Mouse (Mus musculus) gonadal fat pad, adult 2 months (tissue): ENCODE measurements around the gene Mier3. TPM values are rescaled to one million over a fixed set of nuclear protein-coding genes. Genes with fewer than 3 reads are reported as not detected.
"Not testable (repeated sequence)": the region's sequence is repeated elsewhere in the genome, so short reads cannot be mapped to it uniquely, and the experiment has no call there.

Experiments
- DNase-seq: peaks from one replicate; pipeline ENCODE4 v3.0.0-alpha.2; 2012; ENCODE audit warnings: low read depth
- polyA plus RNA-seq: library from polyadenylated mRNA; depleted of rRNA; stranded (reverse); fragments of >200 nt; gene quantifications from 2 replicates; pipeline ENCODE4 v1.2.3, GENCODE M21; 2012

Mier3 gene
- polyA plus RNA-seq, 1 experiment, result 4.8 TPM

DNA sequence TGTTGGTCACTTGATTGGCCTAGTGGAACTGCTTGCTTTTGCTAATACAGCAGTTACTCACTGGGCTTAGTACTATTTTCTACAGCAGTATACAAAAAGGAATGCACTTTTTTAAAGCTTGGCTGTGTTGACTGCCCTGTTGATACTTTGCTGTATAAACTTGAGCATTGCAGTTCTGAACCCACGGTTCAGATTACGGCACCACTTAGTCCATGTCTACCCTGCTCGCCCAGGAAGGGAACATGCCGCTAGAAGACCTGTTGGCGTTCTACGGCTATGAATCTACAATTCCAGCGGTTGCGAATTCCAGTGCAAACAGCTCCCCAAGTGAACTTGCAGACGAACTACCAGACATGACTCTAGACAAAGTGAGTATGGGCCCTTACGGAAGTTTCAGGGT is 22.6 kb downstream of the Mier3 start:
- DNase-seq, result no peak

GRCm38 (mm10) chr13:111703952-111704351 is 23.2 kb downstream of the Mier3 start:
- DNase-seq, result not testable (repeated sequence)

GRCm38 (mm10) chr13:111710531-111710930 is 29.8 kb downstream of the Mier3 start:
- no peak for DNase-seq

- no peak for DNase-seq
Observed at GRCm38 (mm10) chr13:111719726-111720125, 38.9 kb downstream of the Mier3 start.

- DNase-seq, result no peak
Observed at GRCm38 (mm10) chr13:111724811-111725164, 44.0 kb downstream of the Mier3 start.

- peak; percentile 46 for DNase-seq
Observed at GRCm38 (mm10) chr13:111725165-111726077, 44.6 kb downstream of the Mier3 start.

DNA sequence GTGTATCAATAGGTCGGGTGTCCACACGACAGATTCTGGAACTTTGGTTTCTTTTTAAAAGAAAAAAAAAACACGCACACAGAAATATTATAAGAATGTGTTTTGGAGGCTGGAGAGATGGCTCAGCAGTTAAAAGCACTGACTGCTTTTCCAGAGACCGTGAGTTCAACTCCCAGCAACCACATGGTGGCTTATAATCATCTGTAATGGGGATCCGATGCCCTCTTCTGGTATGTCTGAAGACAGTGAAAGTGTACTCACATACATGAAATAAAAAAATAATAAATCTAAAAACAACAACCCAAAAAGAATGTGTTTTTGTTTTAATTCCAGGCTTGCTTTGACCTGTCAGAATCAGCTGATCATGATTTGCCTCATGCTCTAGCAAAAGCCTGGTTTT is 46.1 kb downstream of the Mier3 start:
- no peak for DNase-seq

DNA sequence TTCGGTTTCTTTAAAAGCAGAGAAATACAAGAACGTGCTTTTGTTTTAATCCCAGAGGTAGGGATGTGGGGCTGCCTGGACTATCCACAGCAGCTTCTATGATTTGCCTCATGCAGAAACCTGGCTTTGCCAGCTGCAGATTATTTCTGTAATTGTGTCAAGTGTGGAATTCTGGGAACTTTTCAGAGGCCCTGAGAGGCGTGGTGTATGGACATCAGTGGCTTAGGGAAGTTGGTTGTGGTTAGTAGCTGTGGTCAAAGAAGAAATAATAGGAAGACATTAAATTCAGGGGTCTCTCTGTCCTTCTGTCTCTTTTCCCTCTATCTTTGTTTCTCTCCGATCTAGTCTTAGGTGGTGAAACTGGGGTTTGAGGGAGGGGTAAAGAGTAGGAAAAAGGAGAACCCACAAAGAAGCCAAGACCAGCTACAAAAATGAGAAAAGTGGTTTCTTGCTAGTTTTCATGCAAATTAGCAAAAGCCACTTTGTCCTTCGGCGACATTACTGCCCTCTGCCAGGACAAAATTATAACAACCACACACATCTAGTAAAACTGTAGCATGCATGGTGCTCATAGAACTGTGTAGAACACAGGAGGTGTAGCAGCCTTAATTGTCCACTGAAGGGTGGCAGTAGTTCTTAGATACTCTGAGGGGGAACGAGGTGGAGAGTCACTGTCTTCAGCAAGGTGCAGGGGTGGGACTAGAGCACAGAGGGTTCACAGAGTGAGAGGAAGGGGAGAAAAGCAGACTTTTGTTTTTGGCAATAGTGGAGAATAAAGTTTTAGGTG is 60.6 kb downstream of the Mier3 start:
- no peak for DNase-seq

- DNase-seq, result no peak
Observed at GRCm38 (mm10) chr13:111741991-111742615, 61.3 kb downstream of the Mier3 start.

DNA sequence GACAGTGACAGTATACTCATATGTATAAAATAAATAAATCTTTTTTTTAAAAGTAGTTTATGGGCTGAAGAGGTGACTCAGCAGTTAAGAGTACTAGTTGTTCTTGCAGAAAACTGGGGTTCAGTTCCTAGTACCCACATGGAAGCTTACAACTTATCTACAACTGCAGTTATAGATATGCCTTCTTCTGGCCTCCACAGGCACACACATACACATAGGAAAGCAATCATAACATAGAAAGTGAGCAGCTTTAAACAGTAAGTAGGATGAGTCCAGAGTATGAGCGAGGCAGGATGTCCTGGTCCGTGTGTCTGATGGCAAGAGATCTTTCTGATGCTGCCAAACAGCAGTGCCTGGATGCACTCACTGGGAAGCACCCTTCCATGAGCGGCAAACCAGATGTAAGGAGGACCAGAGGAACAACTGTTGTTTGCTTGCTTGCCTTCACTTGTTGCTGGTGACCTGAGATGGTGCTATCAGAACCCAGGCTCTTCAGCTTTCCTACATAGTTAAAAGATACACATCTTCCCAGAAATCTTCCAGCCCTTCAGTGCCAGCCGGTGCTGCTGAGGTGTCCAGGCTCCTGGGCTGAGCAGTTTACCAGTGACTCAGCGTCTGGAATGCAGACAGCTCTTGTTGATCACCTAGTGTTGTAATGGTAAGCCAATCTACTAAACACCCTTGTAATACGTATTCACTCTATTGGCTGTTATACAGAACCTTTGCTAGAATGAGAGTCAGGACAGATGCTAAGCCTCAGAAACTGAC is 63.6 kb downstream of the Mier3 start:
- DNase-seq, result no peak

DNA sequence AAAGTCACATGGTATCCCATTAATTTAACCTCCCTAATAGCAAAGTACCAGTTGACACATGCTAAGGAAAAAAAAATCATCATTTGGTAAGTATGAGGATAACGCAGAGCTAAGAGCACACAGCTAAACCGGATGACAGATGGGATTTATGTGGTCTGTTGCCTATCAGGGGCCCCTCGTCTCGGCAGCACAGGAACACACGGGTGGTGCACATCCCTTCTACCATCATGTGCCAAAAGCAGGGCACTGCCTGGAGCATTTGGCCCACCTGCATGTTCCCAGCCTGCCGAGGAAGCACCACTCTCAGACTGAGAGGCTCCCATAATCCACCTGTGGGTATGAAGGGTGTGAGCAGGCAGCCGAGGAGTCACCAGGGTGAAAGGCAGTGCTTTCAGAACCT is 64.4 kb downstream of the Mier3 start:
- no peak for DNase-seq

- DNase-seq, result no peak
Observed at GRCm38 (mm10) chr13:111746831-111747230, 66.1 kb downstream of the Mier3 start.

DNA sequence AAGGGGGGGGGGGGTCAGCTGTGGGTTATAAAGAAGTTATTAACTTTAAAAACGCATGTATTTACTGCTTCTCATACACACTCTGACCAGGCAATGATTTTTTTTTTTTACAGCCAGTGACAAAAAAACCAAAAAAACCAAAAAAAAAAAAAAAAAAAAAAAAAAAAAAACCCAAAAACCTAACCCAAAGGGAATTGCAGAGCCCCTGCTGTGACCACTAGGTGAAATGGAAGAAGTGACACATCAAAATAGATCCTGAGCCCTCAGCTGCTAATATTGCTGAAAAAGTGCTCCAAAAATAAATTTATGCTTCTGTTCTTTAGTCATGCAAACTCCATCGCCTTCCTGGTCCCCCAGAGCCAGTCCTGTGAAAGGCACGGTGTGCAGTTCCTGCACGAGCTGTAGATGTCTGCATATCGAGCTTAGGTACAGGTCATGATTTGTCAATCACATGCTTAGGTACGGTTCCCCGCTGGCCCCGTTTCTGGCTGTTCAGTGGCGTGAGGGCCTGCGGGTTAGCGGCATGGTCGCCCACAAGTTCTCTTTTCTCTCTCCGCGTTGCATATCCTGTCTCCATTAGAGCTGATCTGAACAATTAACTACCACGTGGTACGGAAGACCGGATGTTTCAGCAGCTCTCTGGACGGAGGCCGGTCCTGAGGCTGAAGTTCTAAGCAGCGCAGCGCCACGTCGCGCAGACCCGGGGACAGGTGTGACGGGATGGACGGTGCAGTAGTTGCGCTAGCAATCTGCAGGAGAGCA is 67.7 kb downstream of the Mier3 start:
- DNase-seq, result no peak

GRCm38 (mm10) chr13:111753321-111753720 is 72.5 kb downstream of the Mier3 start:
- no peak for DNase-seq

DNA sequence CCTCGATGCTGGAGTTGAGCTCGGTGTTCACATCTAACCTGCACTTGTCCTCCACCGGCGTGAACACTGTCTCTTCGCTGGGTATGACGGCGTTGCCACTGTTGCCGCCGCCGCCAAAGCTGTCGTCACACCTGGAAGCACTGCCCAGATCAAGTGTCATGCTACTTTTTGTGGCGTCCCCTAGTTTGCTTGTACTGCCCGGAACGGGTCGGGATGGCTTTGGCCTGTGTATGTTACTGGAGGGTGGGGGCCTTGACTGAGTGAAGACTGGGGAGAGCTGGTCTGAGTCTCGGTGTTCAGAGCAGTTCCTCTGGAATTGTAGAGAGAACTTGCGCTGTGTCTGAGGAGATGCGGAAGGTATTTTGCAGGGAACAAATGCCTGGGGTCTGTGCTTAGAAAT is 74.6 kb downstream of the Mier3 start:
- no peak for DNase-seq

DNA sequence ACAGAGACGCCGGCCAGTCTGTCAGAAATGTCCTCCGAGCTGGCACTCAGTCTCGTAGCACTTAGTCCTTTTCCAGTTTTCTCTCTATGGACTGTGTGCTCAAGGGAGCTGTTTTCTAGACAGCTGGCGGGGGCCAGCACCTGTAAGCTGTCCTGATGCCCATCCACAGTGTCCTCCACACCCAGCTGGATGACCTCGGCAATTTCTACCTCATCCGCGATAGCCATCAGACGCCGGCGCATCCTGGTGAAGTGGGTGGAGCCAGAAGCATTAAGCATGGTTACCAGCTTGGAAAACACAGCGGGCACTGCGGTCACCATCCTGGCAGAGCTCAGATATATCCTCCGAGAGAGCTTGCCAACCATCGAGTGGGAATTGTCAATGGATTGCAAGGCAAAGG is 75.2 kb downstream of the Mier3 start:
- no peak for DNase-seq

- no peak for DNase-seq
Observed at GRCm38 (mm10) chr13:111756986-111757385, 76.2 kb downstream of the Mier3 start.

DNA sequence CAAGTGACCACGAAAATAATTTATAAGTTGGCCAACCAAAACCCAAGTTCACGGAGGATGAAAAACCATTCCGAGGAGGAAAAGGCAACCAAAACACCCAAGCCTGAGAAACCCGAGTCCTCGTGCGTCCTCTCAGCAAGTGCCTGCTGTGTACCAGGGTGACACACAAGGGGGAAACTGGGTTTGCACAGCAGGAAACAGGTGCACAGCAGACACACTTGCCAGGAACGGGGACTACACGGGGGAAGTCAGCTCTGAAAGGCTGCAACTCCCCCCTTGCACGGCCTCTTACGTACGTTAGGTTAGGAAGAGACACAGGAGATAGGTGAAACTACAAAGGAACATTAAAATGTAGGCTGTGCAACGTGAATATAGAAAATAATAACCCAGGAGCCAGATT is 81.7 kb downstream of the Mier3 start:
- no peak for DNase-seq
